8 mouse cellular contexts compared by ENCODE assay signal in genomic region chr3:95159987-95160963, GRCm38 (mm10). TPM values are rescaled to one million over a fixed set of nuclear protein-coding genes. Genes with fewer than 3 reads are reported as not detected.
A peak's percentile ranks its signal among the peaks of the same experiment; 100 is the strongest.
DNase-seq lines count a peak whose midpoint lies in the region; ATAC-seq lines count a peak whose summit lies in the region.

Gene Sema6c, plus strand, starts transcription at chr3:95160457.

- H3K9me3 ChIP-seq in hindbrain, embryonic 11.5 days (ENCODE audit: control insufficient read depth, low read length) = no peaks in the 10 kb centered on the region

- H3K27ac ChIP-seq in hindbrain, embryonic 11.5 days (ENCODE audit: low read depth, low read length) = peak within 1 kb of the TSS; percentile 79

- no peaks in the 10 kb centered on the region for H3K36me3 ChIP-seq in hindbrain, embryonic 11.5 days (ENCODE audit: control insufficient read depth, insufficient read depth, low read length)

- peak within 1 kb of the TSS; percentile 82 for H3K9ac ChIP-seq in hindbrain, embryonic 11.5 days (ENCODE audit: low read depth, low read length)

- under 1% methylated on average over 62 of the region's 66 CpGs for WGBS in hindbrain, embryonic 11.5 days

- H3K4me2 ChIP-seq in hindbrain, embryonic 11.5 days (replicated peaks; ENCODE audit: low read depth, low read length) = peak within 1 kb of the TSS; percentile 70

- H3K4me1 ChIP-seq in hindbrain, embryonic 11.5 days (replicated peaks; ENCODE audit: control insufficient read depth, insufficient read depth, low read length) = peaks cover 14% of the 10 kb centered on the region

- peak within 1 kb of the TSS; percentile 85 for H3K4me3 ChIP-seq in hindbrain, embryonic 11.5 days (ENCODE audit: low read depth, low read length)

- peak; percentile 97 for ATAC-seq in frontal cortex, adult (ENCODE audit: low TSS enrichment)
- peak; percentile 95 for ATAC-seq in hindbrain, embryonic 11.5 days (ENCODE audit: low FRiP score)

- peaks cover 2% of the 10 kb centered on the region; the same call in 1 of the 2 replicates for H3K27me3 ChIP-seq in hindbrain, embryonic 11.5 days (ENCODE audit: control insufficient read depth, insufficient read depth, low read length)

- peak; percentile 98 for DNase-seq in MEL-GATA-1-ER (ENCODE audit: extremely low read depth, low read depth)
- peak; percentile 87 for DNase-seq in cerebellum, adult 8-10 months
- DNase-seq in hindbrain, embryonic 11.5 days (ENCODE audit: low spot score) = peak; percentile 94
- peak; percentile 79 to 89 for DNase-seq in layer of hippocampus, postnatal 10 days (ENCODE audit: low spot score in 2 of 2)
- peak; percentile 94 for DNase-seq in lung, postnatal 10 days
- peak; percentile 90 for DNase-seq in ovary, postnatal 36 days (ENCODE audit: low spot score)
- peak; percentile 86 for DNase-seq in thymus, postnatal 25 days

RNA-seq across cellular contexts. Expression of gene Sema6c, which starts in this region (rescaled TPM):
- 22.6 and 27.0 TPM in 2 replicates for polyA plus RNA-seq in hindbrain, embryonic 11.5 days (2014; fragmentation: Nextera tagmentation; extraction: Ambion mirVana)
- total RNA-seq in layer of hippocampus, postnatal 10 days (2021) = 10 to 100 TPM; 71.4 to 75.0 TPM

Comparison
In these comparisons a context has a peak if more than half of its experiments do, and no peak if none do; other contexts are left out.
1. Peak in every context shown above with its lines: DNase-seq, ATAC-seq, H3K4me3 ChIP-seq and H3K27ac ChIP-seq.